Mouse (Mus musculus): ENCODE data around the gene Gpr137. TPM values are rescaled to one million over a fixed set of nuclear protein-coding genes. Genes with fewer than 3 reads are reported as not detected.
"Not testable (repeated sequence)": the region's sequence is repeated elsewhere in the genome, so short reads cannot be mapped to it uniquely, and the experiment has no call there.

Gpr137 gene
- polyA plus RNA-seq, 1 experiment = 127 TPM

- no peak overlapping the region for H3K27ac ChIP-seq (ENCODE audit: insufficient read depth, low read length)
- no peaks in the 10 kb centered on the region; the same call in 1 of the 2 replicates for H3K4me1 ChIP-seq (ENCODE audit: control insufficient read depth, insufficient read depth, low read length)
- H3K27me3 ChIP-seq (ENCODE audit: control insufficient read depth, insufficient read depth, low read length) = no peaks in the 10 kb centered on the region
- TF ChIP-seq POLR2A (IDR thresholded peaks at IDR 0.05; ENCODE audit: borderline replicate concordance, insufficient read depth, low read length) = no peak
- TF ChIP-seq CTCF (IDR thresholded peaks at IDR 0.05; ENCODE audit: borderline replicate concordance, insufficient read depth, low read depth, low read length) = no peak
- peak in 1 of 2 experiments; percentile 22 for DNase-seq
- H3K4me3 ChIP-seq (replicated peaks; ENCODE audit: insufficient read depth, low read depth, low read length) = no peak overlapping the region
- 20% methylated on average over 11 of the region's 11 CpGs for WGBS
Measured at GRCm38 (mm10) chr19:6913991-6914390, 28.3 kb downstream of the Gpr137 start.

GRCm38 (mm10) chr19:6913036-6913435 lies 29.2 kb downstream of the Gpr137 start:
- WGBS = 87% methylated on average over 6 of the region's 6 CpGs
- no peak overlapping the region for H3K4me3 ChIP-seq (replicated peaks; ENCODE audit: insufficient read depth, low read depth, low read length)
- no peak overlapping the region for H3K27ac ChIP-seq (ENCODE audit: insufficient read depth, low read length)
- DNase-seq = peak in 1 of 2 experiments; percentile 8
- no peaks in the 10 kb centered on the region; the same call in 1 of the 2 replicates for H3K4me1 ChIP-seq (ENCODE audit: control insufficient read depth, insufficient read depth, low read length)
- H3K27me3 ChIP-seq (ENCODE audit: control insufficient read depth, insufficient read depth, low read length) = no peaks in the 10 kb centered on the region
- no peak for TF ChIP-seq CTCF (IDR thresholded peaks at IDR 0.05; ENCODE audit: borderline replicate concordance, insufficient read depth, low read depth, low read length)
- TF ChIP-seq POLR2A (IDR thresholded peaks at IDR 0.05; ENCODE audit: borderline replicate concordance, insufficient read depth, low read length) = no peak

- no peak for DNase-seq
- H3K27me3 ChIP-seq (ENCODE audit: control insufficient read depth, insufficient read depth, low read length) = no peaks in the 10 kb centered on the region
- WGBS = 88% methylated on average over 15 of the region's 15 CpGs
- H3K4me3 ChIP-seq (replicated peaks; ENCODE audit: insufficient read depth, low read depth, low read length) = no peak overlapping the region
- no peak overlapping the region for H3K27ac ChIP-seq (ENCODE audit: insufficient read depth, low read length)
- H3K4me1 ChIP-seq (ENCODE audit: control insufficient read depth, insufficient read depth, low read length) = peaks cover 2% of the 10 kb centered on the region
- TF ChIP-seq CTCF (IDR thresholded peaks at IDR 0.05; ENCODE audit: borderline replicate concordance, insufficient read depth, low read depth, low read length) (no peak), POLR2A (IDR thresholded peaks at IDR 0.05; ENCODE audit: borderline replicate concordance, insufficient read depth, low read length) (no peak)
Measured at GRCm38 (mm10) chr19:6912205-6912970, 29.9 kb downstream of the Gpr137 start.

DNA sequence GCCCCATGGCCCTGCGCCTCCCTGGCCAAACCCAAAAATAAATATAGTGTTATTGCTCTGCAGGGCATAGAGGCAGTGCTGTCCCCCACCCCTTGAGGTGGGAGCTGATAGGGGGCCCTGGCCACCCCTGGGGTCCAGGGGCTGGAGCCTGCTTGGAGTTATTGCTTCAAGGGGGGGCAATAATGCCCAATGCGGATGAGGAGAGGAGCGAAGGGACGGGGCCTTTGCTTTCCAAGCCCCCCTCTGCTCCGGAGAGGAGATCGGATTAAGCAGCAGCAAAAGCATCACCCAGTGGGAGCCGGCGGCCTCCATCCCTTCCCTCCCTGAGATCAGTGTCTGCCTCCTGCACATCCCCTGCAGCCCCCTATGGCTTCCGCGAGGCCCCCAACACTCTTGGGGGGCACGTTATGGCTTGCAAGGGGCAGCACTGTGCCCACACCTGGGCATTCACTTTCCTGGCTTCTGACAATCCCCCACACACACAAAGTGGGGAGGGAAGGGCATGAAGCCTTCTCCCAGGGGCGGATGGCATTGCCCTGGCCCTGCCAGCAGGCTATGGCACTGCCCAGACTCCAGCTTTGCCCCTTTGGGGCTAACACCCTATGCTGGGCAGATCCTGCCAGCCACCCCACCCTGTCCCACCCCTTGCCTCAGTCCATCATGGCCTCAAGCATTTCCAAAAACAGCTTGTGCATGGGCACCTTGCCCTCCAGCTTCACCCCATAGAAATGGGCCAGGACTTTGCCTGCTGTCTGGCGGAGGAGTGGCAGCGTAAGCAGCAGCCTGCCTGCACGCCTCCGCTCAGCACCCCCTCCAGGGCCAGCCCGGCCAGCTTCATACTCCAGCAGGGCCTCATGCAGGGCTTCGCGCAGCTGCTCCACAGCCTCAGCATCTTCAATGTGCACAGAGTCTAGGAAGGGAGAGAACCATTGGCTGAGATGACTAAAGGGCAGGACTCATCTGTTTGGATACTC lies 30.9 kb downstream of the Gpr137 start:
- DNase-seq = peak; percentile 27 to 29
- H3K27me3 ChIP-seq (ENCODE audit: control insufficient read depth, insufficient read depth, low read length) = no peaks in the 10 kb centered on the region
- no peak for TF ChIP-seq POLR2A (IDR thresholded peaks at IDR 0.05; ENCODE audit: borderline replicate concordance, insufficient read depth, low read length)
- no peak for TF ChIP-seq CTCF (IDR thresholded peaks at IDR 0.05; ENCODE audit: borderline replicate concordance, insufficient read depth, low read depth, low read length)
- H3K4me1 ChIP-seq (ENCODE audit: control insufficient read depth, insufficient read depth, low read length) = peaks cover 7% of the 10 kb centered on the region
- H3K27ac ChIP-seq (ENCODE audit: insufficient read depth, low read length) = no peak overlapping the region
- H3K4me3 ChIP-seq (replicated peaks; ENCODE audit: insufficient read depth, low read depth, low read length) = no peak overlapping the region
- 58% methylated on average over 19 of the region's 19 CpGs for WGBS

DNA sequence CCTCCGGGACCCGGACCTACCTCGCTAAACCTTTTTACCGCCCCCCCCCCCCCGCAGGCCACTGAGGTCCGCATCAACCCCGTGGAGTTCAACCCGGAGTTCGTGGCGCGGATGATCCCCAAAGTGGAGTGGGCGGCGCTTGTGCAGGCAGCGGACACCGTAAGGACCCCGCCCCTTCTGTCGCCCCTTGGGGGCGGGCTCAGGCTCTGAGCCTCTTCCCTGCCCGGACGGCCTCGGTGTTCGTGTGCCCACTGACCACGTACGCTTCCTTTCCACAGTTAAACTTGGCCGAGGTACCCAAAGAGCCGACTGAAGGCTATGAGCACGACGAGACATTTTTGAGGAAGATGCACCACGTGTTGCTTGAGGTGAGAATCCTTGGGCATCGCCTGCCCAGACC lies 32.0 kb downstream of the Gpr137 start:
- peak in 1 of 2 experiments; percentile 54 for DNase-seq
- WGBS = 1% methylated on average over 30 of the region's 30 CpGs
- peak overlapping the region; percentile 92 for H3K4me3 ChIP-seq (replicated peaks; ENCODE audit: insufficient read depth, low read depth, low read length)
- 0 out of 2 replicates have a peak overlapping the region, but pooled peaks have one; percentile 80 for H3K27ac ChIP-seq (ENCODE audit: insufficient read depth, low read length)
- not testable (repeated sequence) for H3K27me3 ChIP-seq (ENCODE audit: control insufficient read depth, insufficient read depth, low read length); H3K4me1 ChIP-seq (ENCODE audit: control insufficient read depth, insufficient read depth, low read length)

GRCm38 (mm10) chr19:6909507-6910289 lies 32.6 kb downstream of the Gpr137 start, which contains the start of the genes Trmt112 and Prdx5:
Gene Trmt112 (plus strand): TSS chr19:6909698.
Gene Prdx5 (minus strand): TSS chr19:6910106.
- Histone ChIP-seq H3K27me3 (ENCODE audit: control insufficient read depth, insufficient read depth, low read length) (no peaks in the 10 kb centered on the region), H3K4me3 (replicated peaks; ENCODE audit: insufficient read depth, low read depth, low read length) (peak within 1 kb of the TSS; percentile 92), H3K4me1 (ENCODE audit: control insufficient read depth, insufficient read depth, low read length) (peaks cover 9% of the 10 kb centered on the region), H3K27ac (ENCODE audit: insufficient read depth, low read length) (peak within 1 kb of the TSS; percentile 80)
- no peak for TF ChIP-seq CTCF (IDR thresholded peaks at IDR 0.05; ENCODE audit: borderline replicate concordance, insufficient read depth, low read depth, low read length)
- TF ChIP-seq POLR2A (IDR thresholded peaks at IDR 0.05; ENCODE audit: borderline replicate concordance, insufficient read depth, low read length) = peak; percentile 90
- DNase-seq = peak; percentile 89 to 92
- WGBS = under 1% methylated on average over 65 of the region's 65 CpGs

DNA sequence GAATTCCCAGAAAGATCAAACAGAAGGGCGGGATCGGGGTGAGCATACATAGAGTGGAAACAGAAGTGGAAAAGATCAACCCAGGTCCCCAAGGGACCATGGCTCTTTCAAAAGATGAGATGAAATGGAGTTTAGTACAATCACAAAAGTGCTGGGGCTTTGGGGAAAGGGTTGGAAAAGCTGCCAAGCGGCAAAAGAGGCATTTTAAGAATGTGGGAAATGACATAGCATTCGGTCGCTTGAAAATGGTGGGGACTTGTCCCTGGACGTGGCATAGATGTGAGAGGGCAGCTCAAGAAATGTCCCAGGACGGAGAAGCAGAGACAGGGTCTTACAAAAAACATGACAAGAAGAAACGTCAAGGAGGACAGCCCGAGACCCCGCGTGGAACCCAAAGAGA lies 33.3 kb downstream of the Gpr137 start:
- Histone ChIP-seq H3K4me3 (replicated peaks; ENCODE audit: insufficient read depth, low read depth, low read length) (peak overlapping the region; percentile 92), H3K27me3 (ENCODE audit: control insufficient read depth, insufficient read depth, low read length) (no peaks in the 10 kb centered on the region), H3K27ac (ENCODE audit: insufficient read depth, low read length) (peak overlapping the region; percentile 80), H3K4me1 (ENCODE audit: control insufficient read depth, insufficient read depth, low read length) (peaks cover 9% of the 10 kb centered on the region)
- 3% methylated on average over 11 of the region's 11 CpGs for WGBS
- DNase-seq = no peak
- TF ChIP-seq POLR2A (IDR thresholded peaks at IDR 0.05; ENCODE audit: borderline replicate concordance, insufficient read depth, low read length) = no peak
- TF ChIP-seq CTCF (IDR thresholded peaks at IDR 0.05; ENCODE audit: borderline replicate concordance, insufficient read depth, low read depth, low read length) = no peak

Measured in cerebellum, adult 2 months (tissue).